Mouse (Mus musculus) limb, embryonic 15.5 days (tissue): ENCODE measurements around the gene Dguok. TPM values are rescaled to one million over a fixed set of nuclear protein-coding genes. Genes with fewer than 3 reads are reported as not detected.
A peak's percentile ranks its signal among the peaks of the same experiment; 100 is the strongest.

Experiments
- ATAC-seq: fragments of 200-750 bp; cut with Nextera tagmentation; 2 replicates; pipeline ENCODE4 v1.8.0; 2017; ENCODE audit warnings: low read depth, moderate TSS enrichment; ENCODE audit not compliant: insufficient number of reproducible peaks, low FRiP score, low TSS enrichment
- H3K27ac ChIP-seq: fragments of 300-500 bp; sonication (generic); 2 replicates; pipeline ENCODE4 v1.5.1; 2015; ENCODE audit warnings: moderate library complexity, mild to moderate bottlenecking, inconsistent platforms
- H3K27me3 ChIP-seq: fragments of 300-500 bp; sonication (generic); 2 replicates; pipeline ENCODE4 v1.6.1; 2015; ENCODE audit warnings: inconsistent platforms
- H3K36me3 ChIP-seq: fragments of 300-500 bp; sonication (generic); 2 replicates; pipeline ENCODE4 v1.6.1; 2015; ENCODE audit warnings: inconsistent platforms
- H3K4me1 ChIP-seq: fragments of 300-500 bp; sonication (generic); 2 replicates; pipeline ENCODE4 v1.6.1; 2015; ENCODE audit warnings: inconsistent platforms
- H3K4me2 ChIP-seq: fragments of 300-500 bp; sonication (generic); 2 replicates; pipeline ENCODE4 v1.6.1; 2015; ENCODE audit warnings: mild to moderate bottlenecking, inconsistent platforms
- H3K4me3 ChIP-seq: fragments of 300-500 bp; sonication (generic); 2 replicates; pipeline ENCODE4 v1.5.1; 2015; ENCODE audit warnings: mild to moderate bottlenecking, inconsistent platforms
- H3K9ac ChIP-seq: fragments of 300-500 bp; sonication (generic); 2 replicates; pipeline ENCODE4 v1.6.1; 2015; ENCODE audit warnings: inconsistent platforms
- H3K9me3 ChIP-seq: fragments of 300-500 bp; sonication (generic); 2 replicates; pipeline ENCODE4 v1.6.1; 2016; ENCODE audit warnings: inconsistent platforms
- WGBS: fragments of 180-500 bp; shearing (Covaris S2); methylation state at CpG from one replicate; pipeline ENCODE4 v1.1.7; 2015; 5-methylcytosine and 5-hydroxymethylcytosine counted together
- polyA plus RNA-seq: library from polyadenylated mRNA; unstranded; fragments of >200 nt; fragmentation: Nextera tagmentation; extraction: Ambion mirVana; gene quantifications from 2 replicates; pipeline ENCODE4 v1.2.1, GENCODE M21; 2015

The Dguok gene
- polyA plus RNA-seq, 1 experiment from 2014 or later = 86.6 TPM

DNA sequence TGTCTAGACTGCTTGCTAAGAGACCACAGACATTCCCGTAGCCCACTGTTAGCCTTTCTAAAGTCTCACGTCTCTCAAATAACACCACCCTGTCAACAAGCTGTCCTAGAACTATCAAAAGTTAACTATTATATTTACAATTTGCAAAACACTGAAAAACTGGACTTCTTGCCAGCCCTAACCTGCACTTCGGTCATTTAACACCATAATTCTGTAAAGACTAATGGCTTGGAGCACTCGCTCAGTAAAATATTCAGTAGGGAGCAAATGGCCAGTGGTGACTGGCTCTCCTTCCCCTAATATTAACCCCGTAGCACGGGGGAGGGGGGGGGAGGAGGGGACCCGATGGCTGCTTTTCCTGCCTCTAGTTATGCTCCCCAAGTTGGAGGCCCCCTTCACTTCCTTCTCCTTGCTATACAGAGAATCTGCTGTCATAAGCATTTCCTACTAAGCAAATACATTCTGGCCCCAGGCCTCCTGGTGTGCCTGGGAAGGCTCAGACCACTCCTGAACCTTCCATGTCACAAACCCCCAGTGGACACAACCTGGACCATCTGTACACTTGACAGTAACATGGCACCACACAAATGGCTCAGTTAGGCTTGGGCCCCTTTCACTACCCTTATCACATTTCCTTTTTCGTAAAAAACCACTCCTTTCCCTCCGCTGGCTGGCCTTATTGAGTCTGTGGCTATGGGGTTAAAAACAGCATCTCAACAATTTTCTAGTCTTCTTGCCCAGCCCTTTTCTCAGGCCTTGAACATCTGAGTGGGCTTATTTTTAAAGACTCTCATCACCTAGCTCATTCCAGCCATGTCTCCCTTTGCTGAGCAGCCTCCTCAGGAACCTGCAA, 56.1 kb downstream of the Dguok start:
- WGBS = 47% methylated on average over 9 of the region's 9 CpGs
- no peak overlapping the region for H3K4me2 ChIP-seq
- H3K4me3 ChIP-seq = no peak overlapping the region
- no peak overlapping the region for H3K9ac ChIP-seq
- no peaks in the 10 kb centered on the region for H3K9me3 ChIP-seq
- no peaks in the 10 kb centered on the region for H3K27me3 ChIP-seq
- H3K27ac ChIP-seq = peak overlapping the region; percentile 2; the same call in 1 of the 2 replicates
- peaks cover 14% of the 10 kb centered on the region; the same call in 1 of the 2 replicates for H3K36me3 ChIP-seq
- peaks cover 89% of the 10 kb centered on the region for H3K4me1 ChIP-seq
- ATAC-seq = no peak

GRCm38 (mm10) chr6:83449440-83449839, 57.3 kb downstream of the Dguok start:
- Histone ChIP-seq H3K4me2 (no peak overlapping the region), H3K4me1 (peaks cover 89% of the 10 kb centered on the region), H3K36me3 (peaks cover 19% of the 10 kb centered on the region), H3K27me3 (no peaks in the 10 kb centered on the region), H3K4me3 (no peak overlapping the region), H3K27ac (no peak overlapping the region), H3K9ac (no peak overlapping the region), H3K9me3 (no peaks in the 10 kb centered on the region)
- 58% methylated on average over 3 of the region's 3 CpGs for WGBS
- ATAC-seq = no peak

- no peak overlapping the region for H3K4me2 ChIP-seq
- peaks cover 19% of the 10 kb centered on the region for H3K36me3 ChIP-seq
- 70% methylated on average over 4 of the region's 4 CpGs for WGBS
- ATAC-seq = no peak
- H3K27me3 ChIP-seq = no peaks in the 10 kb centered on the region
- no peak overlapping the region for H3K4me3 ChIP-seq
- no peak overlapping the region for H3K27ac ChIP-seq
- H3K4me1 ChIP-seq = peaks cover 89% of the 10 kb centered on the region
- H3K9me3 ChIP-seq = no peaks in the 10 kb centered on the region
- no peak overlapping the region for H3K9ac ChIP-seq
Observed at GRCm38 (mm10) chr6:83448911-83449310, 57.9 kb downstream of the Dguok start.

DNA sequence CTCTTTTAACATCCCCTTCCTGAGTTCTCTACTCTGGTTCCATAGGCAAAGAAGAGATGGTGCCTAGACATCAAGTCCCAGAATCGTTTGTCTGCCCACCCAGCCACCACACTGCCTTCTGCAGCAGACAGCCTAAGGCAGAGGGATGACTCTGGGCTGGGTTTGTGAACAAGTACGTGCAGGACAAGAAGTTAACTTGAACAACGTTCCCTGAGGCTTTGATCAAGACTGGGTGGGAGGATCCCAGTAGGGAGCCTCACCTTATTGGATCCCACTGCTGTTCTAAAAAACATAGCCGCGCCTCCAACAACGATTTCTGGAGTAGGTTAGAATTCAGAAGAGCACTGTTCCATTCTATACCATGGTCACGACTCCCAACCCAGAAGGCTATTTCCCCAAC, 59.7 kb downstream of the Dguok start:
- peaks cover 19% of the 10 kb centered on the region; the same call in 1 of the 2 replicates for H3K36me3 ChIP-seq
- H3K9me3 ChIP-seq = no peaks in the 10 kb centered on the region
- no peak for ATAC-seq
- peaks cover 90% of the 10 kb centered on the region for H3K4me1 ChIP-seq
- H3K27me3 ChIP-seq = no peaks in the 10 kb centered on the region
- WGBS = 56% methylated on average over 7 of the region's 7 CpGs
- H3K4me3 ChIP-seq = no peak overlapping the region
- no peak overlapping the region for H3K27ac ChIP-seq
- no peak overlapping the region for H3K4me2 ChIP-seq
- no peak overlapping the region for H3K9ac ChIP-seq

DNA sequence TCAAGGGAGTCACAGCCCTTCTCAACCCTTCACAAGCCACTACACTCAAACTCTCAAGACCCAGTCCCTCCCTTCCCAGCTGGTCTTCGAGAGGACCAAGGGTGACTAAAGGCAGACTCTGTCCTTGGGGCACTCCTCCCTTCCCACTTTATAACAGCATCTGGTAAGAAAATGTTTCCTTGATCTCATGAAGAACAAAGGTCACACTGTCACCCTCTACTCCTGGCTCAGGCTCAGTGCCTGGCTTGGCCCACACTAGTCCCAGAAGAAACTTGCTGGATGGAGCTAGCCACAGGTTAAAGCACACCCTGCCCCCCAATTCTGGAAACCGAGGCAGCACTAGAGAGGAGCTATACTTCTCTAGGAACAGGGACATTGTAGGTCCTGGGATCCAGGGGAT, 61.0 kb downstream of the Dguok start:
- peaks cover 78% of the 10 kb centered on the region for H3K4me1 ChIP-seq
- ATAC-seq = no peak
- H3K36me3 ChIP-seq = peaks cover 15% of the 10 kb centered on the region; the same call in 1 of the 2 replicates
- no peak overlapping the region for H3K27ac ChIP-seq
- 85% methylated on average over 2 of the region's 2 CpGs for WGBS
- H3K27me3 ChIP-seq = no peaks in the 10 kb centered on the region
- no peaks in the 10 kb centered on the region for H3K9me3 ChIP-seq
- H3K4me3 ChIP-seq = no peak overlapping the region
- H3K4me2 ChIP-seq = no peak overlapping the region
- H3K9ac ChIP-seq = no peak overlapping the region

- Histone ChIP-seq H3K27me3 (no peaks in the 10 kb centered on the region), H3K4me1 (peaks cover 80% of the 10 kb centered on the region), H3K4me3 (0 out of 2 replicates have a peak overlapping the region, but pooled peaks have one; percentile 4), H3K4me2 (peak overlapping the region; percentile 76), H3K27ac (peak overlapping the region; percentile 94), H3K36me3 (peaks cover 13% of the 10 kb centered on the region; the same call in 1 of the 2 replicates), H3K9me3 (no peaks in the 10 kb centered on the region), H3K9ac (no peak overlapping the region)
- ATAC-seq = peak; percentile 41
- WGBS = 13% methylated on average over 12 of the region's 13 CpGs
Observed at GRCm38 (mm10) chr6:83443441-83444340, 63.1 kb downstream of the Dguok start.

DNA sequence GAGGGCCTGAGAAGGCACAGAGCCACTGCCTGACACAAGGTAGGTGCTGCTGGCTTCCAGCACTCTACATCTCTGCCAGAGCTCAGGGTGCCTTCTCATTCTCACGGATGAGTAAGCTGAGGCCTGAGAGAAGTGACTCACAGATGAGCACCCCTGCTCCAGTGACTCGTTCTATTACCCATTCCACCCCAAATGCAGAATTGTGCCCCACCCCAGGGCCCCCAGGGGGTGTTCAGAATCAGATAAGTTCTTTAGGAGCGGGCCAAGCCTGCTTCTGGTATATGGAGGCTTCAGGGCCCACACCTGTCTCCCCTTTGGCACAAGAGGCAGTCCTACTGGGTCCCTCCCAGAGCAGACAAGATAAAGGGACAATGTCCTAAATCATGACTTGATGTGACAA, 64.1 kb downstream of the Dguok start:
- Histone ChIP-seq H3K27me3 (no peaks in the 10 kb centered on the region), H3K4me1 (peaks cover 85% of the 10 kb centered on the region), H3K9me3 (no peaks in the 10 kb centered on the region), H3K27ac (peak overlapping the region; percentile 94), H3K4me3 (peak overlapping the region; percentile 80), H3K36me3 (peaks cover 12% of the 10 kb centered on the region; the same call in 1 of the 2 replicates), H3K4me2 (peak overlapping the region; percentile 76), H3K9ac (no peak overlapping the region)
- 48% methylated on average over 3 of the region's 3 CpGs for WGBS
- no peak for ATAC-seq

DNA sequence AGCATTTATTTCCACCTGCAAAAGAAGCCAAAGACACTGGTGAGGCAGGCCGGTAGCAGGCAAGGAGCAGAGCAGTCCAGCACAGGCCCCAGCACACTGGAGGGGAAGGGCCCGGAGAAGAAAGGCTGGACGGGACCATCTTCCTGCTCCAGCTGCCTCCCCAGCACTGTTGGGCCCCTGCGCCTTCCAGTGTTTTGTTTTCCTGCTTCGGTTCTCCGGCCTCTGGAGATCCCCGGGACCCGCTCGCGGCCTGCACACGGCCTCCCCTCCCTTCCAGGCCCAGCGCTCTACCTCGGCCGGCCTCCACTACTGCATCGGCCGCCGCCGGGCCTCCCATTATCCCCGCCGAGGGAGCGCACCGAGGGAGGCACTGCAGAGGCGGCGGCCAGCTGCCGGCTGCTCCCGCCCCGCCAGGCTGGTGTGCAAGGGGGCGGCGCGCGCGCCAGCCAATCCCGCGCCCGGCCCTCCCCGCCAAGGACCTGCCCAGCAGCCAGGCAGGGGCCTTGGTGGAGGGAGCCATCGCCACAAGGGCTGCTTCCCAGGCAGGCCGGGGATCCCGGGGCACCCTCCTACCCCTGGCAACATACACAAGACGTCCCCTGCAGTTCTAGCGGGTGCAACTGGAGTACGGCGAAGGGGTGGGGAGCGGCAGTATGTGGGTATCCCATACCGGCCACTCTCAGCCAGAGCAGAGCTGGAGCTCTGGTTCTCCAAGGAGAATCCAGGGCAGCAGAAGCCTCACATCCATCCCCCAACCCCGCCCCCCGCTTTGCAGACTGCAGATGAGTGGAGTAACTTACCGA, 65.3 kb downstream of the Dguok start:
- peak overlapping the region; percentile 94 for H3K27ac ChIP-seq
- peak overlapping the region; percentile 76 for H3K4me2 ChIP-seq
- peak overlapping the region; percentile 80 for H3K4me3 ChIP-seq
- under 1% methylated on average over 48 of the region's 48 CpGs for WGBS
- H3K9me3 ChIP-seq = no peaks in the 10 kb centered on the region
- no peaks in the 10 kb centered on the region for H3K27me3 ChIP-seq
- peaks cover 11% of the 10 kb centered on the region; the same call in 1 of the 2 replicates for H3K36me3 ChIP-seq
- H3K9ac ChIP-seq = peak overlapping the region; percentile 82
- ATAC-seq = peak; percentile 91
- H3K4me1 ChIP-seq = peaks cover 79% of the 10 kb centered on the region

DNA sequence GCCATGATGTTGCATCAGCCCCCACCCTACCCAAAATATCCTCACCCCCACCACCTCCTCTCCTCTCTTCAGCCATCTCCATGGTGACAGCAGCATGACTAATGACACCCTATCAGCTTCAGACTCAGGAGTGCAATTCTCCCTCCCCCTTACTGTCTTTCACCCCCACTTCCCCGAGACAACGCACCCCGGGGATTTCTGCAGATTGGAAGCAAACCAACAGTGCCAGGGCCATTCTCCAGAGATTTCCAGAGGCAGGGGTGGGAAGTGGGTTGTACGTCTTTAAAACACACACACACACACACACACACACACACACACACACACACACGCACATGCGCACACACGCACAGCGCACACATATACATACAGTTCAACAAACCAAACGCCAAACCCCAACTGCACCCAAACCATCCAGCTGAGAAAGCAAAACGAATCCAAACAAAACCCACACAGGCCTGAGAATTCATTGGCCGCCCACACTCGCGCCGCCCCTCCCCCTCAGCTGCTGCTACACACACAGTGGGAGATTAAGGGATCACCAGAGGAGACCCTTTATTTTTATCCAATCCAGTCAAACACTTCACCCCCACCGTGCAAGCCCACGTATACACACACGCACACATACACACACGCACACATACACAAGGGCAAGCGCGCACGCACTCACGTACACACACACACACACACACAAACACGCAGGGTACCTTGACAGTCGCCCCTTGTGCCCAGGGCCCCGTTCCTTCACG, 66.1 kb downstream of the Dguok start:
- H3K36me3 ChIP-seq = peaks cover 5% of the 10 kb centered on the region; the same call in 1 of the 2 replicates
- 5% methylated on average over 26 of the region's 26 CpGs for WGBS
- peak overlapping the region; percentile 94 for H3K27ac ChIP-seq
- H3K9ac ChIP-seq = peak overlapping the region; percentile 82
- H3K4me3 ChIP-seq = peak overlapping the region; percentile 80
- H3K4me1 ChIP-seq = peaks cover 75% of the 10 kb centered on the region
- no peaks in the 10 kb centered on the region for H3K27me3 ChIP-seq
- peak overlapping the region; percentile 76 for H3K4me2 ChIP-seq
- H3K9me3 ChIP-seq = no peaks in the 10 kb centered on the region
- peak; percentile 12; the same call in 1 of the 2 replicates for ATAC-seq

DNA sequence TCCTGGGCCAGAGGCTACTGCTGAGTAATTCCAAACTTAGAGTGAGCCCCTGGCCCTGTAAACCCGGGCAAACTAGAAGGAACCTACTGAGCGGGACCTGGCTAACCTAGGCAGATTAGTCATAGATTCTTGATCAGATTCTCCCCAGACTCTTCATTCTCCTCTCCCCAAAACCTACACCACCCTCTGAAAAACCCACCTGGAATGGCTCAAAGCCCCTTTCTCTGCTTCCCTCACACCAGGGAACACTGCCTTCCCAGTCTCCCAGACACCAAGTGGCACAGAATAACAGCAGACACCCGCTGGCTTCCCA, 66.6 kb downstream of the Dguok start:
- no peaks in the 10 kb centered on the region for H3K9me3 ChIP-seq
- peaks cover 75% of the 10 kb centered on the region for H3K4me1 ChIP-seq
- WGBS = 29% methylated on average over 3 of the region's 3 CpGs
- H3K9ac ChIP-seq = peak overlapping the region; percentile 82; the same call in 1 of the 2 replicates
- ATAC-seq = no peak
- H3K4me2 ChIP-seq = peak overlapping the region; percentile 76
- H3K36me3 ChIP-seq = peaks cover under 1% of the 10 kb centered on the region; the same call in 1 of the 2 replicates
- peak overlapping the region; percentile 94 for H3K27ac ChIP-seq
- H3K4me3 ChIP-seq = peak overlapping the region; percentile 80
- H3K27me3 ChIP-seq = no peaks in the 10 kb centered on the region
